Mouse (Mus musculus): Measurements from ENCODE around the gene Ptma.

GRCm38 (mm10) chr1:86562663-86563062 lies 36.1 kb downstream of the Ptma start:
- TF ChIP-seq EP300 (IDR thresholded peaks at IDR 0.05; ENCODE audit: low read depth) = no peak
- TF ChIP-seq CTCF (IDR thresholded peaks at IDR 0.05; ENCODE audit: low read depth) = no peak
